Mouse (Mus musculus) kidney, postnatal 36 days (tissue): ENCODE data around the gene Prkd2.

Experiments
- DNase-seq, 2 experiments: peaks; one replicate each; pipeline ENCODE4 v3.0.0; 2021 to 2022; ENCODE audit warnings: mixed read lengths in 2 of 2

Gene Prkd2

GRCm38 (mm10) chr7:16895511-16895910, 52.8 kb downstream of the Prkd2 start:
- no peak for DNase-seq

- no peak for DNase-seq
These were observed 57.8 kb downstream of the Prkd2 start for GRCm38 (mm10) chr7:16900526-16900925.

GRCm38 (mm10) chr7:16903439-16903955, 60.8 kb downstream of the Prkd2 start:
- DNase-seq, result no peak

- no peak for DNase-seq
These were observed 61.5 kb downstream of the Prkd2 start for GRCm38 (mm10) chr7:16904120-16904675.

- DNase-seq, result no peak
These were observed 62.9 kb downstream of the Prkd2 start for GRCm38 (mm10) chr7:16905491-16906021.

GRCm38 (mm10) chr7:16906281-16906680, 63.6 kb downstream of the Prkd2 start, which contains the start of gene Ptgir:
Gene Ptgir (plus strand): TSS chr7:16906490.
- DNase-seq, result peak in 1 of 2 experiments; percentile 55

GRCm38 (mm10) chr7:16906889-16907559, 64.3 kb downstream of the Prkd2 start:
- no peak for DNase-seq

GRCm38 (mm10) chr7:16907842-16908241, 65.1 kb downstream of the Prkd2 start:
- DNase-seq, result no peak

GRCm38 (mm10) chr7:16908367-16908766, 65.7 kb downstream of the Prkd2 start:
- no peak for DNase-seq

GRCm38 (mm10) chr7:16908859-16909258, 66.2 kb downstream of the Prkd2 start:
- DNase-seq, result no peak

- no peak for DNase-seq
These were observed 67.2 kb downstream of the Prkd2 start for GRCm38 (mm10) chr7:16909909-16910308.

- DNase-seq, result no peak
These were observed 69.2 kb downstream of the Prkd2 start for GRCm38 (mm10) chr7:16911904-16912303.

- DNase-seq, result no peak
These were observed 69.7 kb downstream of the Prkd2 start for GRCm38 (mm10) chr7:16912360-16912759.

GRCm38 (mm10) chr7:16913806-16914452, 71.2 kb downstream of the Prkd2 start:
- peak; percentile 69 to 88 for DNase-seq

GRCm38 (mm10) chr7:16914453-16915343, 72.0 kb downstream of the Prkd2 start:
- no peak for DNase-seq

- DNase-seq, result no peak
These were observed 73.0 kb downstream of the Prkd2 start for GRCm38 (mm10) chr7:16915461-16916340.

- DNase-seq, result peak in 1 of 2 experiments; percentile 65
These were observed 73.9 kb downstream of the Prkd2 start for GRCm38 (mm10) chr7:16916342-16917265.

- DNase-seq, result no peak
These were observed 74.7 kb downstream of the Prkd2 start for GRCm38 (mm10) chr7:16917447-16917846.

- no peak for DNase-seq
These were observed 75.3 kb downstream of the Prkd2 start for GRCm38 (mm10) chr7:16918014-16918413.

GRCm38 (mm10) chr7:16918670-16919069, 76.0 kb downstream of the Prkd2 start:
- DNase-seq, result no peak
